Mouse (Mus musculus) cerebellum, adult 2 months (tissue): ENCODE results near the gene Olfr694. TPM values are rescaled to one million over a fixed set of nuclear protein-coding genes. Genes with fewer than 3 reads are reported as not detected.

ENCODE experiments used
- DNase-seq, 2 experiments: peaks; one replicate each; pipeline ENCODE4 v3.0.0; 2021
- H3K27ac ChIP-seq: fragments of 200-500 bp; 2 replicates; pipeline ENCODE4 v1.5.1; 2012; ENCODE audit warnings: low read length, control low read depth, inconsistent platforms; ENCODE audit not compliant: insufficient read depth
- H3K27me3 ChIP-seq: fragments of 200-500 bp; 2 replicates; pipeline ENCODE4 v1.6.1; 2012; ENCODE audit warnings: inconsistent platforms, mild to moderate bottlenecking, low read length, moderate library complexity; ENCODE audit not compliant: control insufficient read depth, insufficient read depth
- H3K4me1 ChIP-seq: fragments of 200-500 bp; 2 replicates; pipeline ENCODE4 v1.6.1; 2011; ENCODE audit warnings: low read length; ENCODE audit not compliant: control insufficient read depth, insufficient read depth
- H3K4me3 ChIP-seq: fragments of 200-500 bp; replicated peaks from 2 replicates; pipeline ENCODE3; 2011; ENCODE audit warnings: mild to moderate bottlenecking, low read depth, low read length, control low read depth; ENCODE audit not compliant: insufficient read depth
- CTCF ChIP-seq: fragments of 200-500 bp; IDR thresholded peaks from 2 replicates; pipeline ENCODE4 v1.5.1; 2011; ENCODE audit warnings: low read depth, mild to moderate bottlenecking, control low read depth, low read length, moderate library complexity, borderline replicate concordance; ENCODE audit not compliant: insufficient read depth
- POLR2A ChIP-seq: fragments of 200-500 bp; IDR thresholded peaks from 2 replicates; pipeline ENCODE4 v1.6.1; 2011; ENCODE audit warnings: low read length, control low read depth, borderline replicate concordance; ENCODE audit not compliant: insufficient read depth
- WGBS: fragments of 180-500 bp; shearing (Covaris S2); methylation state at CpG from one replicate; pipeline ENCODE4 v1.1.7; 2018; 5-methylcytosine and 5-hydroxymethylcytosine counted together
- polyA plus RNA-seq: library from polyadenylated mRNA; depleted of rRNA; stranded (reverse); fragments of >200 nt; gene quantifications from 2 replicates; pipeline ENCODE4 v1.2.3, GENCODE M21; 2012

The Olfr694 gene
- polyA plus RNA-seq, 1 experiment: not detected

GRCm38 (mm10) chr7:106685382-106685781, 6.2 kb downstream of the Olfr694 start:
- TF ChIP-seq CTCF: no peak
- H3K27ac ChIP-seq: no peak overlapping the region
- H3K27me3 ChIP-seq: no peaks in the 10 kb centered on the region
- H3K4me1 ChIP-seq: no peaks in the 10 kb centered on the region
- WGBS: 83% methylated on average over 2 of the region's 2 CpGs
- no peak for DNase-seq
- no peak overlapping the region for H3K4me3 ChIP-seq

GRCm38 (mm10) chr7:106680484-106680883, 11.1 kb downstream of the Olfr694 start, which contains the start of gene Olfr693:
TSS of gene Olfr693 (minus strand) at chr7:106680584.
- no peaks in the 10 kb centered on the region for H3K4me1 ChIP-seq
- no peaks in the 10 kb centered on the region for H3K27me3 ChIP-seq
- H3K27ac ChIP-seq: no peak within 1 kb of the TSS
- no peak within 1 kb of the TSS for H3K4me3 ChIP-seq
- TF ChIP-seq POLR2A: no peak
- TF ChIP-seq CTCF: no peak
- no peak for DNase-seq

GRCm38 (mm10) chr7:106652344-106652652, 39.3 kb downstream of the Olfr694 start:
- H3K27me3 ChIP-seq: no peaks in the 10 kb centered on the region
- H3K4me1 ChIP-seq: no peaks in the 10 kb centered on the region
- no peak overlapping the region for H3K27ac ChIP-seq
- TF ChIP-seq CTCF (no peak), POLR2A (no peak)
- no peak for DNase-seq
- no peak overlapping the region for H3K4me3 ChIP-seq

- no peak for DNase-seq
- Histone ChIP-seq H3K27ac (no peak overlapping the region), H3K27me3 (no peaks in the 10 kb centered on the region), H3K4me3 (no peak overlapping the region), H3K4me1 (no peaks in the 10 kb centered on the region)
- TF ChIP-seq POLR2A (no peak), CTCF (no peak)
Observed at GRCm38 (mm10) chr7:106651555-106652343, 39.9 kb downstream of the Olfr694 start.

GRCm38 (mm10) chr7:106649774-106650173, 41.8 kb downstream of the Olfr694 start:
- 38% methylated on average over 1 of the region's 1 CpGs for WGBS
- no peaks in the 10 kb centered on the region for H3K4me1 ChIP-seq
- no peak for TF ChIP-seq POLR2A
- no peak for TF ChIP-seq CTCF

GRCm38 (mm10) chr7:106645261-106645660, 46.4 kb downstream of the Olfr694 start:
- H3K27ac ChIP-seq: no peak overlapping the region
- WGBS: 54% methylated on average over 1 of the region's 1 CpGs
- no peak overlapping the region for H3K4me3 ChIP-seq
- TF ChIP-seq POLR2A (no peak), CTCF (no peak)
- DNase-seq: no peak
- H3K4me1 ChIP-seq: no peaks in the 10 kb centered on the region
- H3K27me3 ChIP-seq: no peaks in the 10 kb centered on the region

More at GRCm38 (mm10) chr7:106649774-106650173, 41.8 kb downstream of the Olfr694 start:
- no peak for DNase-seq
- Histone ChIP-seq H3K4me3 (no peak overlapping the region), H3K27me3 (no peaks in the 10 kb centered on the region), H3K27ac (no peak overlapping the region)

- TF ChIP-seq POLR2A (no peak), CTCF (no peak)
- H3K27me3 ChIP-seq: no peaks in the 10 kb centered on the region
- 60% methylated on average over 3 of the region's 3 CpGs for WGBS
- no peaks in the 10 kb centered on the region for H3K4me1 ChIP-seq
- H3K27ac ChIP-seq: no peak overlapping the region
- no peak overlapping the region for H3K4me3 ChIP-seq
- DNase-seq: no peak
Observed at GRCm38 (mm10) chr7:106644222-106644870, 47.3 kb downstream of the Olfr694 start.

GRCm38 (mm10) chr7:106640839-106641238, 50.8 kb downstream of the Olfr694 start:
- Histone ChIP-seq H3K27ac (no peak overlapping the region), H3K4me1 (no peaks in the 10 kb centered on the region), H3K4me3 (no peak overlapping the region), H3K27me3 (no peaks in the 10 kb centered on the region)
- WGBS: 90% methylated on average over 1 of the region's 1 CpGs
- TF ChIP-seq POLR2A (no peak), CTCF (no peak)
- DNase-seq: no peak
